Mouse (Mus musculus): ENCODE measurements around the gene Gm28230.

Gm28230 gene

DNA sequence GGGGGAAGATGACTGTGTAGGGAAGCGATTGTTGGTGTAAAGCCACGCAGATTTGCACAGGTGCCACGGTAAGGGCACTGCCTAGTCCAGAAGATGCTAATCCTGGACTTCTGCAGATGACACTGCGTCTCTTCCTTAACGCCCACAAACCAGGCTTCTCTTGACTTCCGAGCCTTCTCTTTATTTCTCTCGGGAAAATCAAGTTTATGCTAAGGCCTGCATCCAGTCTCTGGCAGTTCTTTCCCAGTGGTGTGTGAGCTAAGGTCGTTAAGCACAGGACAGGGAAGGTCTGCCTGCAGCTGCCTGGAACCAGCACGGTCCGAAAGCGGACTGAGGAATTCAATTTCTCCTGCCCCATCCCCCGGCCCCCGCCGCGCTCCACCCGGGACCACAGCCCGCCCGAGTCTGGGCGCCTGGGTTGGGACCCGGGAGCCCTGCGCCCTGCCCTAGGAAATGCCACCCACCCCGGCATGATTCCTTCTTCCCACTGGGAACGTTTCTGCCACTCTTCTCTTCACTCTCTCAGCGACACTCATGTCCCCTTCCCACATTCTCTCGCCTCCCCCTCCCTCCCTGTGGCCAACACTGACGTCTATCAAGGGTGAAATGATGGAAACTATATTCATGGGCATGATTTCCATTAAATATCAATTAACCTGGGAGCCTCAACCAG is 22.7 kb upstream of the Gm28230 start:
- no peak for DNase-seq (ENCODE audit: low spot score)

DNA sequence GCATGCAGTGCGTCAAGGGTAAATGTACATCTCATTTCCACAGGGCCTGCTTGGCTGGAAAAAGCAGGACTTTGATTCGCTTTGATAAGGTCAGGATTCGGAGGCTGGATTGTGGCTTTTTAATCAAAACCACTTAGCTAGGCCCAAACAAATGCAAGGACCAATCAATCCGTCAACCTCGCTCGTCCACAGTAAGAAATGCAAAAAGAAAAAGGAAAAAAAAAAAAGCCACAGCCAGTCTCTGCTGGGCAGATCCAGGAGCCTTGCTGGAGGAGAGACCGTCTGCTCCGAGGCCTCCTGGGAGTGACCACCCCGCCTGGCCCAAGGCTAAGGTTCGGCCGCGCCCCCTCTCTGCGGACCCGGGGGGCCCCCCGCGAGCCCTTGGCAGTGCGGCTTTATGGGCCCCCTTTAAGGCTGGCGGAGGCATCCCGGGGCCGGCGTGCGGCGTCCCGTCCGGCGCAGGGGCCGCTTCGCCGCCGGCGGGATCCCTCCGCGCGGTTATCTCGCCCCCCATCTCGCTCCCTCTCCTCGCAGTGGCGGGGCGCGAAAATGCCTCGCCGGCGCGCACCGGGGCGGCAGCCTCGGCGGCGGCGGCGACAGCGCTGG is 22.0 kb upstream of the Gm28230 start, which contains the start of gene Hoxd8:
TSS of gene Hoxd8 (plus strand) at position 223 of the 606 bp plus-strand sequence.
- peak; percentile 79 for DNase-seq (ENCODE audit: low spot score)

DNA sequence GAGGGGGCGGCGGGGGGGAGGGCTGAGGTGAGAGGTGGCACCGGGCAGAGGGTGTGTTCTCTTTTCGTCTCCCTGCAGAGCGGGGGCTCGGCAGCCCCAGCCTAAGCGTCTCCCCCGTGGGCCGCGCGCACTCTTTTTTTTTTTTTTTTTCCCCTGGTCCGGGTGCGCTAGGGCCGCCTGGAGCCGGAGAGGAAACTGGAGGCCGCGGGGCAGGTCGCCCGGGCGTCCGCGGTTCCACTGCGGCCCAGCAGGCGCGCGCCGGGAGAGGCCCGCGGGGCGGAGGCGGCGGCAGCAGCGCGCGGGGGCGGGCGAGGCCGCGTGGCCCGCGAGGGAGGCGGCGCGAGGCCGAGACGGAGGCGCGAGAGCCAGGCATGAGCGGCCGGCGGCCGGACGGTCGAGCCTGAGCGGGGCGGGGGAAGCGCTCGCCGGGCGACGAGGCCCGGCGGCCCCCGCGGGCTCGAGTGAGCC is 21.5 kb upstream of the Gm28230 start:
- peak; percentile 63 for DNase-seq (ENCODE audit: low spot score)

DNA sequence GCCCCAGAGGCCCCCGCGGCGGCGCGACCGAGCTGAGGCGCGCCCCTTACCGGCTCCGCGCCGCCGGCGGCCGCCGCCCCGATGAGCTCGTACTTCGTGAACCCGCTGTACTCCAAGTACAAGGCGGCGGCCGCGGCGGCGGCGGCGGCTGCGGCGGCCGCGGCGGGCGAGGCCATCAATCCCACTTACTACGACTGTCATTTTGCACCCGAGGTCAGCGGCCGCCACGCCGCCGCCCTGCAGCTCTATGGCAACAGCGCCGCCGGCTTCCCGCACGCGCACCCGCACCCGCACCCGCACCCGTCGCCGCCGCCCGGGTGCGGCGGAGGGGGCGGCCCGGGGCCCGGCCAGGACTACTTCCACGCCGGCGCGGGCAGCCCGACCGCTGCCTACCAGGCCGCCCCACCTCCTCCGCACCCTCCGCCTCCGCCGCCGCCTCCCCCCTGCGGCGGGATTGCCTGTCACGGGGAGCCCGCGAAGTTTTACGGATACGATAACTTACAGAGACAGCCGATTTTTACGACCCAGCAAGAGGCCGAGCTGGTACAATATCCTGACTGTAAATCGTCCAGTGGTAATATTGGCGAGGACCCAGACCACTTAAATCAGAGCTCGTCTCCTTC is 20.9 kb upstream of the Gm28230 start:
- DNase-seq (ENCODE audit: low spot score), result peak; percentile 72

DNA sequence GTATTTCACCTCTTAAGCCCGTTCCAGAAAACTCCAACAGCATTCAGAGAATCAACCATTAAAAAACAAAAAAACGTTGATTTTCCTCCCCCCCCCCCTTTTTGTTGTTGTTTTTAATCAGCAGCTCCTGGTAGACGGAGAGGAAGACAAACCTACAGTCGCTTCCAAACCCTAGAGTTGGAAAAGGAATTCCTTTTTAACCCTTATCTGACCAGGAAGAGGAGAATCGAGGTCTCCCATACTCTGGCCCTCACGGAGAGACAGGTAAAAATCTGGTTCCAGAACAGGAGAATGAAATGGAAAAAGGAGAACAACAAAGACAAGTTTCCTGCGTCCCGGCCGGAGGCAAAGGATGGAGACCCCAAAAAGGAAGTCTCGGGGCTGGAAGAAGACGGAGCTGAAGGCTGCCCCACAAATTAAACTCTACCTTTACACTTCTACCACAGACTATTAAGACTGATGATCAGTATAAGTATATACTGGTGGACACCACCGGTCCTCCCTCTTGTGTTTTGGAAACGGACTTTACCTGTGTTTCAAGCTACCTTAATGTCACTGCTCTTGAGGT is 20.1 kb upstream of the Gm28230 start:
- no peak for DNase-seq (ENCODE audit: low spot score)

DNA sequence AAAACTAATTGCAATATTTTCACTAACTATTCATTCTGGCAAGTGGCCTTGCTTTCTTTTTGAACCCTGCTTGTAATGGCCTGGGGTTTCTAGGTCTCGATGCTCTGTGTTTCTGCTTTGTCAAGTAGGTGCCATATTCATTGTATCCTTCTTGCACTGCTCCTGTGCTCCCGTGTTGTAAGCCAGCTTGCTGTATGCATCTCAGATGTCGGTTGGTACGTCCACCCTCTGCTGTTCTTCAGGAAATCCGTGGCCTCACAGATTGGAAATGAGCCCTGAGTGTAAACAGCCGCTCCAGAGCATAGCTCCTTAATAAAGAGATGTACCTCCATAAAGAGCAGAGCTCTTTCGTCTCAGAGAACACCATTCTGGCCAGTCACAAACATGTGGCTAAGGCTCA is 18.9 kb upstream of the Gm28230 start:
- DNase-seq (ENCODE audit: low spot score), result no peak

DNA sequence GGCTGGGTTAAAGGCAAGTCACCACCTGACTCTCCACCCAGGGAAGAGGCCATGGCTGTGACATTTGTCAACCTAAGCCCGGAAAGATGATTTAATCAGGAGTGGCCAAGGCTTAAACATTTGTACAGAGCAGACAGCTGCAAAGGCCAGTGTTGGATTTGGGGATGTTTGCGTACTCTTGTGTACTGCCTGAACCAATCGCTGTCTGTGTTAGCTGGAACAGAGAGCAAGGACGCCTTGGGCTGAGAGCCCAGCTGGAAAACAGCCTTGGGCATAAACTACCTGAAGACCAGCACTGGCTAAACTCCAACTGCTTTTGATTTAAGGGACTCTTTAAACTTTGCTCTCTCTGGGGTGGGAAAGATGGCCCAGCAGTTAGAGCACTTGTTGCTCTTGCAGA is 17.9 kb upstream of the Gm28230 start:
- DNase-seq (ENCODE audit: low spot score), result no peak

DNA sequence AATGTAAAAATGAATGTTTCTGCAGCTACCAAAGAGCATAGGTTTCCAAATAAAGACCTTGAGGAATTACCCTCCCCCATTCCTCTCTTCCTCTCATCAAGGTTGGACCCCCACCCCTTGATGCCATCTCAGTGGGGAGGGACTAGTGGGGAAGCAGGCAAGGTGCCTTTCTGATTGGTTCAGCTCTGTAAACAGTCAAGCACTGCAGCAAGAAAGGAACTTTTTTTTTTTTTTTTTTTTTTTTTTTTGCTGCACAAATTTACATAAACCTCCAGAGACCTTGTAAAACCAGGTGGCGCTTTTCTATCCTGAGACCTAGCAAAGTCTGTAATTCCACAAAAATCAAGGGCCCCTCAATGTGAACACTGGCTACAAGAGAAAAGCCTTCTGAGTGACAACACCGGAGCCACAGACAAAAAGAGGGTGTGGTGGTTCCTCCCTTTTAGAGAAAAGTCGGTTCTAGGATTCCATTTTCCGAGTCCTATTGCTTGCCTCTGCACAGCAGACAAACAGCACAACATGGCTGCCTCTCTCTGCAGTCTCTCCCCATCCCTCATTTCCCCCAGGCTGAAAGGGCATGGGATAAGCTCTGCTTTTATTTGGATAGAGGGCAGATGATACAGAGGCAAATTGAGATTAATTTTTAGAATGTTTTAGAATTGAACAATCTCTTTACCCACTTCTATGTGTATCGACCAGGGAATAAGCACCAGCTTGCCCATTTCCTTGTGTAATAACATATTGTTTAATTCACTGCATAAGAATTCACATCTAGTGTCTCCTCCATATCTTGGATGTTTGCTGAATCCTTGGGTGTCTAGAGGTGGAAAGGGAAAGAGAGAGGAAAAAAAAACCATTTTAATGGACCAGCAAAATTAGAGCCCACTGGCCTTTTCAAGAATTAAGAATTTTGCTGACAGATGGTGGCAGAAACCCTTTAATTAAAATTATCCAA is 16.8 kb upstream of the Gm28230 start:
- DNase-seq (ENCODE audit: low spot score), result no peak

DNA sequence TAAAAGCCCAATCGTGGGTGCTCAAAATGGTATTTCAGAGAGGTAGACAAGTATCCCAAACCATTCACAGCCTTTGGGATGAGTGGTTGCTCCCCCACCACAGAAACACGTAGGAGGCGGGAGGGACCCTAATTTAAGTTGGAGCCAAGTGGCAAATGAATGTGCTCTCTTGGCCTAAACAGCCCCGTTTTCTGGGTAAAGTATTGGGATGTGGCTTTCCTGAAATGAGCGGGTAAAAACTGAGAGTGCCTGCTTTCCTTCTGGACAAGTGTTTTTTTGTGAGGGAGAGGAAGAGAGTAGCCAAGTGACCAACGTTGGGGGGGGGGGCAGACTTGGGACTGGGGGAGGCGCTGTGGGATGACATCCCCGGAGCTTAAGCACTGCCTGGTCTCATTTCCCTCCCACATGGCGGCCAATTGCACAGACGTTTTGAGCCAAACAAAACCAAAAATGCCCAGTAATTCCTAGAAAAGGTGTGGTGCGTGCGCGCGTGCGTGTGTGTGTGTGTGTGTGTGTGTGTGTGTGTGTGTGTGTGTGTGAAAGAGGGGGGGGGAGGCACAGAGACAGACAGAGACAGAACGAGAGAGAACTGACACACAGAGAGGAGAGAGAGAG is 15.5 kb upstream of the Gm28230 start:
- no peak for DNase-seq (ENCODE audit: low spot score)

DNA sequence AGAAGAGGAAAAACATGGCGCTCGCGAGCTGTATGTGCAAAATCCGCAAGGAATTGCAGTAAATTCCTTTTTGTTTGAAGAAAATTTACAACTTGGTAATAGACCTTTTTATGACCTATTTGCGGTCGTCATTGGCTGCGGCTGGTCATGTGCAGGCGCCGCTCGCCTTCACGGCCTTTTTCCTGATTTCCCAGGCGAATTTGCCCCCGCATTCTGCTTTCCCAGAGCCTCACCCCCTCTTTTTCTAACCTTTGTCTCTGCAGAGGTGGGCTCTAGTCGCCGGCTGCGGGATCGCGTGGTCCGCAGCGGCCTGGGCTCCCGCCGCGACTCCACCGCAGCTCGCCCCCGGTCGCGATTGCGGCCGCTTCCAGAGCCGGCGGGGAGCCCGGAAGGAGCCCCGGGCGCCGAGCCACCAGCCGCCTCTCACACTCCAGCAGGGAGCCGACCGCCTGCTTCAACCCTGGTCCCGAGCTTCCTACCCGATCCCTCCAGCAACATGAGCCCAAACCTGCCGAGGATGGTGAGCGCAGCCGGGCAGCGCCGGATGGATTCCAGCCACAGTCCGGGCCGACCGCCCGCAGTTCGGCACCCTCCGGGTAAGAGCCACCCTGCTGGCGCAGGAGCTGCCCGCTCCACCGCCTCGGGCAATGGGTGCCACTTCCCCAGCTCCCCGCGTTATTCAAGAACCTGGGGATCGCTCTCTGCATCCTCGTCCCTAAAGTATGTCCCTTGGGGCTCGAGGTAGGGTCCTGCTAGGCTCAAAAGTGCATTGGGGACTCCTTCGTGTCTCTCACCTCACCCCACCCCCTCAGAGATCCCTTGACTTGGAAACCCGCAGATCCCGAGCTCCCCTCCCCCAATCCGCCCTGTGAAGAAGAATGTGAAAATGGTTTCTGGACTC is 14.6 kb upstream of the Gm28230 start, which contains the start of the genes Hoxd3 and Hoxd4:
TSS of gene Hoxd3 (plus strand) at position 207 of the 901 bp plus-strand sequence.
TSS of gene Hoxd4 (plus strand) at position 209 of the 901 bp plus-strand sequence.
- DNase-seq (ENCODE audit: low spot score), result peak; percentile 65

DNA sequence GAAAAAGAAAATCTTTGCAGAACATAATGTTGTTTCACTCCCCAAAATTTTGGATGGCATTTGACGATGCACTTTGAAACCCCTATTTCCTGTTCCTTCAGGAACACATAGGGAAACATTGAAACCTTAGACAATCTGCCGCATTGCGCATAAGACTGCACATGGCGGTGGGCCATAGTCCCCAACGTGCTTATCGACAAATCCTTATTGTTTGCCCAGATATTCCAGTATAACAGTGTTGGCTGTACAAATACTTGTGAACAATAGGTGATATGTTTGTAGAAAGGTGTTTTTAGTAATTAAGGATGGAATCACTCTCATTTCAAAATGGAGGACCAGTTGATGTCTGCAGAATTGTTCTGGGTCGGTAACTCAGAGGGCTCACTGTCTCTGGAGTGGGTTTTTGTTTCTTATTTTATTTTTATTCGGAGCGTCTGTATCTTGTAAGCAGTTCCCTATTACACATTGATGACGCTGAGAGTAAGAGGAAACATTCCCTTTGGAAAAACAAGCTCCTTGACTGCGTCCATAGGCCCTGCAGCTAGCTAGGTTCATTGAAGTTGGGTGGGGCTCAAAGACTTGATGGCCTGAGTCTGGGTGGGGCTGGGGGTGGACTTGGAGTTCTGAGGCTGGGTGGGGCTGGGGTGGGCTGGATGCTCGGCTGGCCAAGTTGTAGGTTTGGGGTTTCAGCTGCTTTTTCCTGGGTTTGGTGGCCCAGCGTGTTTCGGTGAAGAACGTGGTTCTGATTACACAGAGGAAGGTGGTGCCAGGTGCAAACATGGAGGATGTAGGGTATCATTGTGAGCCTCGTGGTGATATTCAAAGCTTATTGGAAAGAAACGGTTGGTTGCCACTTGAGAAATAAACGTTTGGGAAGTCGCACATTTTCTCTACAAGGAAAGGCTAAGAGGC is 13.0 kb upstream of the Gm28230 start:
- no peak for DNase-seq (ENCODE audit: low spot score)

DNA sequence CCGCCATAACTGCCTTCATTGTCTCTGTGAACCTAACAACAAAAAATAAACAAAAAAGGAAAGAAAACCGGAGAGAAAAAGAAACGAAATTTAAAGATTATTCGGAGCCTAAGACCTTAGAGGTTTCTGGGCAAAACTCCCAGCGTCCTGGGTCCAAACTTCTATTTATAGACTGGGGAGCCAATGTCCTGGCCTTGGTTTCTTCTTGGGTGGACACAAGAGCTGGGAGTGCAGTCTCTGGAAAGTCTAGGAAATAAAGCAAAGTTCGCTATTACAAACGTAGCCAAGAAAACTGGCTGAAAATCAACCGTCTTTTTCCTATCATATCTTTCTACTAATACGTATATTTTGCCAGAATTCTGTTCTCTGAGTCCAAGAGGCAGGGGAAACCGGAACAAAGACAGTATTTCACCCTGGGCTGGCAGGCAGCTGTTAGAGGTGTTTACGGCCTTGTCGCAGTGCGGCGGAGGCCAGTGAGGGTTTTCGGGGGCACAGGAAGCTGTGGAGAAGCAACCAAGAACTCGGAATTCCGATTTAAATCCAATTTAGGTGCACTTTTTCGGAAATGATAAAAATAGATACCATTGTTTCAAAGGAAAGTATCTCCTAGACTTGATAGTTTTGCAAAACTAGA is 12.3 kb upstream of the Gm28230 start:
- no peak for DNase-seq (ENCODE audit: low spot score)

DNA sequence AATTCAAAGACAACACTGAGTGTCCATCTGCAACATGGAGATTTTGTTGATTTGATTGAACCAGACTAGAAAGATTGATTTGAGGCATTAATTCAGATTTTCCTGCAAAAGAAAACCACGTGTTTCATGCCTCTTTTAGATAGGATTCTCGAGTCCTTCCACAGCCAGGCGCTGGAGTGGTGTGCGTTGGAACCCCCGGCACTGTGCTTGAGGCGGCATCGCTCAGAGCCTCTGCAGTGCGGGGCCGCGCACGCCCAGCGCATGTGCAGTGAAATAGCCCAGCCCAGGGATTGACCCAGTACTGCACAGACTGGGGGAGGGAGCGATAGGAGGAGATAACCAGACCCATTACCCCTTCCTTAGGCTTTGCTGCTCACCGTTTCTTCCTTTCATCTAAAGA is 11.6 kb upstream of the Gm28230 start:
- DNase-seq (ENCODE audit: low spot score), result no peak

DNA sequence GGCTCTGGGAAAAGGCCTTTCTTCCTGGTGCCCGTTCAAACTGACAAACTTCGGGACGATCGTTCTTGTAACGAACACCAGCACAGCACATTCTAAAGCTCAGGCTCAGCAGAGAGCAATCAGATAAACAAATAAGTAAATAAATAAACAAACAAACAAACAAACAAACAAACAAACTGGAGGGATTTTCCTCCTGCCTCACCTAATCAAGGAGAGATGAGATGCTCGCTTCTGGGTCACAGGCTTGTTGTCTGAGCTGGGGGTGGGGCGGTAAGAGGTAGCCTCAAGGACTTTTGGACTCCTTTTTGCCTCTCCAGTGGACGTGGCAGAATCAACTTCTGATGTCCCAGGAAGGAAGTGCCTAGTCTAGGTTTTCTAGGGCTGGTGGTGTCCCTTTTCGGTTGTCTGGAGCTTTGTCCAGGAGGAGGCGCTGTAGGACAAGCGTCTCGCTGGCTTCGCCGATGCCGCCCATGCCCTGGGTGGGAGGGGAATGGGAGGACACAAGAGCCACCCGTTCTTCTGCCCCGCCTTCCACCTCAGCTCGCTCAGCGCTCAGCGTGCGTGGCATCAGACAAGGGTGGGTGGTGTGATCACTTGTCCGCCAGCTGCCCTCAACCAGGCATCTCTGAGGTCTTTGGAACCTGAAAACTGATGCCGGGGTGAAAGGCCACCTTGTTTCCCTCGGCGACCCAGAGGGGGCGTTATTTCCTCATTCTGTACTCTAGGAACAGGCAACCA is 10.9 kb upstream of the Gm28230 start:
- peak; percentile 91 for DNase-seq (ENCODE audit: low spot score)

DNA sequence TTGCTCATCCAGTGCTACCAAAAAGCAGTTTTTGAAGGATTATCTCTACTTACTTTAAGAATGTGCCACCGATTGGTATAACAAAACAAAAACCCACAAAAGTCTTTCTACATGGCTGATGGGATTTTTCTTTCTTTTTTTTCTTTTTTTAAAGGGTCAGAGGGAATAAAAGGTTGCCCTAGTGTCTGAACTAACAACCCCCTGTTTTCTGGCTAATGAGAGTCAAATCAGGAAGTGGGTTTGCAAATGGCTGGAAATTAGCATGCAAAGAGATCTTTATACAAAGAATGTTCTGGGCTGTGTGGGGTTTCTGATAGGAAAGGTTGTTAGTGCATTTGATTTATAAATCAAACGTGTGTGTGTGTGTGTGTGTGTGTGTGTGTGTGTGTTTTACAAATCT is 6.1 kb upstream of the Gm28230 start:
- no peak for DNase-seq (ENCODE audit: low spot score)

DNA sequence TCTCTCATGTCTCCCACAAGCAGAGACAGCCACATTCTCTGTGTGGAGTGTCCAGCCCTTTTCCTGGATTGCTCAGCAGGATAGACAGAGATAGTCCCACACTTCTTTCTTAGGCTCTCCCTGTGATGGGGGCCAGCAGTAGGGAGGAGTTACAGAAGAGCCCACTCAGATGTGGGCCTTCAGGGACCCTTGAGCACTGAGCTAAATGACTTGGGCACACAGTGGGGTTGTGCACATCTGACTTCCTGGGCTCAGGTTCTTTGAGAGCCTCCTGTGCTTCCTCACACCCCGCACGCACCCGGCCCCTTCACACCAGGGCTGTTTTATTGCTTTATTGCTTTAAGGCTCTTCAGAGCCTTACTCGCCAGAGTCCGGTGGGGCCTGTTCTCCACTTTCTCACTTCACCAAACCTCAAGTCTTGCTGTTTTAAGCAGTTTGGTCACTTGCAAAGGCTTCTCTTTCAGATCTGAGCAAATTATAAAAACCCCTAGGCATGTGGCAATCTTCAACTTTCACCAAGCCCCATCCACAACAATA is 5.5 kb upstream of the Gm28230 start:
- no peak for DNase-seq (ENCODE audit: low spot score)

DNA sequence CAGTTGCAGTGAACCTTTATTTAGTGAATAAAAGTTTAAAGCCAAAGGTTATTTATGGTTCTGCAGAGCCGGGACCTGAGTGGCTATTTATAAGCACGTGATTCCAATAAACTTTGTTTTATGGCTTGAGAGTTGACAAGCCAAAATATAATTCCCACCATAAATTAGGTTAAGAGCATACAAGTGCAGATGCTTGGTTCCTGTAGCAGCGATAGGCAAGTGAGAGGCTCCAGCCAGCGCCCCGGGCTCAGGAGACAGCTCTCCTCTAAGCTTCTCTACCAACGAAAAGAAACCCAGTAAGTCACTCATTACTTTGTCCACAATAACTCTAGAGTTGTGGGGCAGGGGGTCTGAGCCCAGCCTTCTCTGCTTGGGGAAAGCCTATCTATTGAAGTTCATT is 4.6 kb upstream of the Gm28230 start:
- DNase-seq (ENCODE audit: low spot score), result peak; percentile 4

DNA sequence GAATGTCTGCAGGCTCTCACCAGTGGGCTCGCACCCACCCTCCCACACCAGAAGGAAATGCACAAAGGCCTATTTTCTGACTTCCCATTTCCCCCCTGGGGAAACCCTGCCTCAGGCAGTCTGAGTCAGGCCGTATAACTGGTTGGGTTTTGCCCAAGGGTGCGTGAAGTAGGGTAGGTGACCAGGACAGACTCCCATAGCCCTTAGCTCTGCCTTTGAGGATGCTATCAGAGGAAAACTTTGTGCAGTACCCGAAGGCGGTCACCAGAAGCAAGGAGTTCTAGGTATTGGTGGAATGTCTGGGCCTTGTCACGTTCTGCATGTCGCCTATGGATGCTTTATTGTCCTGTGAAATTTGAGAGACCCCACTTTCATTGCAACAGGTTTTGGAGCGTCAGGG is 3.6 kb upstream of the Gm28230 start:
- no peak for DNase-seq (ENCODE audit: low spot score)
